Mouse (Mus musculus): Measurements from ENCODE around the gene Plcl1. TPM values are rescaled to one million over a fixed set of nuclear protein-coding genes. Genes with fewer than 3 reads are reported as not detected.

Plcl1 gene
- polyA plus RNA-seq, 1 experiment, result 0.30 TPM

- H3K4me3 ChIP-seq (replicated peaks; ENCODE audit: control insufficient read depth, low read depth, low read length), result no peak overlapping the region
- no peaks in the 10 kb centered on the region for H3K4me1 ChIP-seq (ENCODE audit: control insufficient read depth, insufficient read depth, low read length)
- TF ChIP-seq CTCF (IDR thresholded peaks at IDR 0.05; ENCODE audit: control insufficient read depth, insufficient read depth, low read length) (no peak), POLR2A (IDR thresholded peaks at IDR 0.05; ENCODE audit: borderline replicate concordance, control insufficient read depth, low read depth, low read length) (no peak)
- WGBS, result 77% methylated on average over 3 of the region's 3 CpGs
- no peak overlapping the region for H3K27ac ChIP-seq (ENCODE audit: control insufficient read depth, insufficient read depth, low read depth, low read length, poor library complexity)
These were observed 293.8 kb downstream of the Plcl1 start for GRCm38 (mm10) chr1:55699393-55699970.

GRCm38 (mm10) chr1:55700016-55700415 is 294.3 kb downstream of the Plcl1 start:
- TF ChIP-seq CTCF (IDR thresholded peaks at IDR 0.05; ENCODE audit: control insufficient read depth, insufficient read depth, low read length), result no peak
- no peak for TF ChIP-seq POLR2A (IDR thresholded peaks at IDR 0.05; ENCODE audit: borderline replicate concordance, control insufficient read depth, low read depth, low read length)
- Histone ChIP-seq H3K4me3 (replicated peaks; ENCODE audit: control insufficient read depth, low read depth, low read length) (no peak overlapping the region), H3K27ac (ENCODE audit: control insufficient read depth, insufficient read depth, low read depth, low read length, poor library complexity) (no peak overlapping the region), H3K4me1 (ENCODE audit: control insufficient read depth, insufficient read depth, low read length) (no peaks in the 10 kb centered on the region)
- 90% methylated on average over 1 of the region's 1 CpGs for WGBS

- no peak for TF ChIP-seq POLR2A (IDR thresholded peaks at IDR 0.05; ENCODE audit: borderline replicate concordance, control insufficient read depth, low read depth, low read length)
- TF ChIP-seq CTCF (IDR thresholded peaks at IDR 0.05; ENCODE audit: control insufficient read depth, insufficient read depth, low read length), result no peak
- WGBS, result 86% methylated on average over 6 of the region's 6 CpGs
These were observed 295.0 kb downstream of the Plcl1 start for GRCm38 (mm10) chr1:55700726-55701125.

GRCm38 (mm10) chr1:55701601-55702000 is 295.9 kb downstream of the Plcl1 start:
- H3K4me1 ChIP-seq (ENCODE audit: control insufficient read depth, insufficient read depth, low read length), result no peaks in the 10 kb centered on the region
- H3K27ac ChIP-seq (ENCODE audit: control insufficient read depth, insufficient read depth, low read depth, low read length, poor library complexity), result no peak overlapping the region
- no peak for TF ChIP-seq CTCF (IDR thresholded peaks at IDR 0.05; ENCODE audit: control insufficient read depth, insufficient read depth, low read length)
- TF ChIP-seq POLR2A (IDR thresholded peaks at IDR 0.05; ENCODE audit: borderline replicate concordance, control insufficient read depth, low read depth, low read length), result no peak
- WGBS, result 86% methylated on average over 6 of the region's 6 CpGs
- H3K4me3 ChIP-seq (replicated peaks; ENCODE audit: control insufficient read depth, low read depth, low read length), result no peak overlapping the region

More at GRCm38 (mm10) chr1:55700726-55701125, 295.0 kb downstream of the Plcl1 start:
- no peak overlapping the region for H3K4me3 ChIP-seq (replicated peaks; ENCODE audit: control insufficient read depth, low read depth, low read length)
- no peaks in the 10 kb centered on the region for H3K4me1 ChIP-seq (ENCODE audit: control insufficient read depth, insufficient read depth, low read length)
- H3K27ac ChIP-seq (ENCODE audit: control insufficient read depth, insufficient read depth, low read depth, low read length, poor library complexity), result no peak overlapping the region

DNA sequence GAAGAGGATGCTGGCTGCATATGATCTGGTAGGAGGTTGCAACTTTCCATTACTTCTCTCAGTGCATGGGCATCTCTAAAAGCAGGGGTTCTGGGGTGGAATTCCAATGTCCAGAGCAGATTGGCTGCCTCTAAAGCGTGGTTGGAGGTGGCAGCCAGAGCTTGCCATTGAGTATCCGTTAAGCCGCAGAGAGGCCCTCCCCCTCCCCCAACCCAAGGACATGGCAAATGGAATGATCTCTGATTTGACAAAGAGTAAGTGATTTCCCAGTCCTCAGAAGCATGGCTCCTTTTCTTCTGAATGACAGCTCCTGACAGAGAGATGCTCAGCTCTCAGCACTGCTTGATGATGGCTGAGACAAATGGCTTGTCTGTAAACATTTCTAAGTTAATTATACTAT is 296.4 kb downstream of the Plcl1 start:
- WGBS, result 78% methylated on average over 3 of the region's 3 CpGs
- TF ChIP-seq CTCF (IDR thresholded peaks at IDR 0.05; ENCODE audit: control insufficient read depth, insufficient read depth, low read length), result no peak
- TF ChIP-seq POLR2A (IDR thresholded peaks at IDR 0.05; ENCODE audit: borderline replicate concordance, control insufficient read depth, low read depth, low read length), result no peak
- no peak overlapping the region for H3K27ac ChIP-seq (ENCODE audit: control insufficient read depth, insufficient read depth, low read depth, low read length, poor library complexity)
- H3K4me3 ChIP-seq (replicated peaks; ENCODE audit: control insufficient read depth, low read depth, low read length), result no peak overlapping the region
- H3K4me1 ChIP-seq (ENCODE audit: control insufficient read depth, insufficient read depth, low read length), result no peaks in the 10 kb centered on the region

- no peak overlapping the region for H3K27ac ChIP-seq (ENCODE audit: control insufficient read depth, insufficient read depth, low read depth, low read length, poor library complexity)
- 81% methylated on average over 2 of the region's 2 CpGs for WGBS
- H3K4me3 ChIP-seq (replicated peaks; ENCODE audit: control insufficient read depth, low read depth, low read length), result no peak overlapping the region
- TF ChIP-seq CTCF (IDR thresholded peaks at IDR 0.05; ENCODE audit: control insufficient read depth, insufficient read depth, low read length) (no peak), POLR2A (IDR thresholded peaks at IDR 0.05; ENCODE audit: borderline replicate concordance, control insufficient read depth, low read depth, low read length) (no peak)
- H3K4me1 ChIP-seq (ENCODE audit: control insufficient read depth, insufficient read depth, low read length), result no peaks in the 10 kb centered on the region
These were observed 299.0 kb downstream of the Plcl1 start for GRCm38 (mm10) chr1:55704707-55705106.

DNA sequence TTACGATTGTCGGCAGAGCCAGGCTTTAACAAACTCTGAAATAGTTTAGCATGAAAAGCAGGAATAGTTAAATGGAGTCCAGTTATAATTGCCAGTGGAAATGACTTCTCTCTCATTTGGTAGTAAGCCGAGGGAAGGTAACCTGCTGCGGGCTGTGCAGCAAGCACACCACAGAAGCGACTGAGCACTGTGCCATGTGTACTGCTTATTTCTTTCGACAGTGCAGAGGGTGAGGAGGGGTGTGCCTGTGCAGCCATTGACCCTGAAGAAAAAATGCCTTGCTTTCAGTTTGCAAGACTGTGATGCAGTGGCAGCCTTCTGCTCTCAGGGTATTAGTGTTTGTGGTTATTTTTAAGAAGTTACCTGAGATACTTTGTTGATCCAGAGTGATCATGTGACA is 299.5 kb downstream of the Plcl1 start:
- Histone ChIP-seq H3K27ac (ENCODE audit: control insufficient read depth, insufficient read depth, low read depth, low read length, poor library complexity) (no peak overlapping the region), H3K4me1 (ENCODE audit: control insufficient read depth, insufficient read depth, low read length) (no peaks in the 10 kb centered on the region), H3K4me3 (replicated peaks; ENCODE audit: control insufficient read depth, low read depth, low read length) (no peak overlapping the region)
- TF ChIP-seq CTCF (IDR thresholded peaks at IDR 0.05; ENCODE audit: control insufficient read depth, insufficient read depth, low read length) (no peak), POLR2A (IDR thresholded peaks at IDR 0.05; ENCODE audit: borderline replicate concordance, control insufficient read depth, low read depth, low read length) (no peak)
- 83% methylated on average over 6 of the region's 6 CpGs for WGBS

DNA sequence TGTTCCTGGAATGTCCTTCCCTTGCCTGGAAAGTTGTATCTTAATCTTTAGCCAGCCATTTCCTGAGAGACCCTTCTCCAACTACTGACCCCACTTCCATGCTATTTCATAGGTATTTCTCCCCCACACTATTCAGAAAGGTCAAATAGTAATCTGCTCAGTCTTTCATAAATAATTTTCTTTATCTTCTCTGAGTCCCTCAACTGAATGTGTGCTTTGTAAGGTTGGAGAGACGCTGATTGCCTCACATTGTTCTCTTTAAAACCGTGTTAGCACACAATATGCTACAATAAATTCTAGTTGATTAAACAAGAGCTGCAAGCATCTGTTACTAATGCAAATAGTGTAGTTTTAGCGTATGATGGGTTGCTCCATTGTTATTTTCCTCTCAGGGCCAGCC is 300.0 kb downstream of the Plcl1 start:
- Histone ChIP-seq H3K4me1 (ENCODE audit: control insufficient read depth, insufficient read depth, low read length) (no peaks in the 10 kb centered on the region), H3K4me3 (replicated peaks; ENCODE audit: control insufficient read depth, low read depth, low read length) (no peak overlapping the region), H3K27ac (ENCODE audit: control insufficient read depth, insufficient read depth, low read depth, low read length, poor library complexity) (no peak overlapping the region)
- 83% methylated on average over 3 of the region's 3 CpGs for WGBS
- TF ChIP-seq POLR2A (IDR thresholded peaks at IDR 0.05; ENCODE audit: borderline replicate concordance, control insufficient read depth, low read depth, low read length) (no peak), CTCF (IDR thresholded peaks at IDR 0.05; ENCODE audit: control insufficient read depth, insufficient read depth, low read length) (no peak)

DNA sequence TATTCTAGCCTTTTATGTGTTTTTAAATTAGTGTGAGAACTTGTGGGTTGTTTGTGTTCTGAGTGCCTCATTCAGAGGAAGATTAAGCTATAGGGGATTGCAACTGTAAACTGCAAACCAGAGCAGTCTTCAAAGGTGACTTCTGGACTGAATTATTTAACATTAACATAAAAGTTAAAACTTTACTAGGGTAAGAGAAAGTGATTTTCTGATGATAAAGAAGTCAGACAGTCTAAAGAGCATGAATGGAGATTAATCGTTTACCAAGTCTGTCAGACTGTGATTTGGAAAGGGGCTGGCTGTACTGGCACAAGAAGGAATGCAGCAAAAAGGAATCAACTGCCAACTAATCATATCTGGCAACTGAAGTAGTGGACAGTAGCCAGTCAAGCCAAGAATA is 301.2 kb downstream of the Plcl1 start:
- no peak overlapping the region for H3K27ac ChIP-seq (ENCODE audit: control insufficient read depth, insufficient read depth, low read depth, low read length, poor library complexity)
- WGBS, result 86% methylated on average over 1 of the region's 1 CpGs
- no peak overlapping the region for H3K4me3 ChIP-seq (replicated peaks; ENCODE audit: control insufficient read depth, low read depth, low read length)
- TF ChIP-seq POLR2A (IDR thresholded peaks at IDR 0.05; ENCODE audit: borderline replicate concordance, control insufficient read depth, low read depth, low read length), result no peak
- no peak for TF ChIP-seq CTCF (IDR thresholded peaks at IDR 0.05; ENCODE audit: control insufficient read depth, insufficient read depth, low read length)
- H3K4me1 ChIP-seq (ENCODE audit: control insufficient read depth, insufficient read depth, low read length), result no peaks in the 10 kb centered on the region
